Mouse (Mus musculus): Measurements from ENCODE around the gene Atxn1.

Gene Atxn1

DNA sequence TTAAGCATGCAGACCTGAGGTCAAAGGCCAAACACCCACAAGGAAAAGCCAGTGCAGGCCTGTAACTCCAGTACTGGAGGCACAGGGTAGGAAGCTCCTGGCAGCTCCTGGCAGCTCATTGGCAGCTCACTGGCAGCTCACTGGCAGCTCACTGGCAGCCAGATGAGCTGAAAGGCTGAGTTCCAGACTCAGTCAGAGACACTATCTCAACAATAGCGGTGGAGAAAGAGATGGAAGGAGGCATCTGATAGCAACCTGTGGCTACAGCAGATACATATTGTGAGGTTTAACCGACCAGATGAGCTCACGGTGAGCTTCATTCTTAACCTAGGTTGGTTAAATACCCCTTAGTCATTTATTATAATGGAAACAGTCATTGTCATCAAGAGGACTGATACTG lies 328.4 kb downstream of the Atxn1 start:
- DNase-seq (ENCODE audit: low read depth, low spot score): no peak

DNA sequence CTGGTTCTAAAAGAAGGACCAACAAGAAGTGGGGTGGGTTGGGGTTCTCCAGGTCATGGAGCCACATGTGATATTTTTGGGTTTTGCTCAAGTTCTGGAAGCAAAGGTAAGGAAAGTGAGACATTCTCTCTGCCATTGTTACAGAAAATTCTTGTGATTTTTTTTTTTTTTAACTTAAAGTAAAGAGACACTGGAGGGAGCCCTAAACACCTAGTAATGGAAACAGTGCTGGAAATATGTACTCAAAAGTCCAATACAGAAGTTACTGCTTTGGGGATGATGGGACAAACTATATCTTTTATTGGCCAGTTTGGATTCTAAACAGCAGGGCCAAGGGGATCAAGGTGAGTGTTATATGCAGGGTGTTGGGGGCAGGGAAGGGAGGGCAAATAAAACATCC lies 330.9 kb downstream of the Atxn1 start:
- DNase-seq (ENCODE audit: low read depth, low spot score): no peak

DNA sequence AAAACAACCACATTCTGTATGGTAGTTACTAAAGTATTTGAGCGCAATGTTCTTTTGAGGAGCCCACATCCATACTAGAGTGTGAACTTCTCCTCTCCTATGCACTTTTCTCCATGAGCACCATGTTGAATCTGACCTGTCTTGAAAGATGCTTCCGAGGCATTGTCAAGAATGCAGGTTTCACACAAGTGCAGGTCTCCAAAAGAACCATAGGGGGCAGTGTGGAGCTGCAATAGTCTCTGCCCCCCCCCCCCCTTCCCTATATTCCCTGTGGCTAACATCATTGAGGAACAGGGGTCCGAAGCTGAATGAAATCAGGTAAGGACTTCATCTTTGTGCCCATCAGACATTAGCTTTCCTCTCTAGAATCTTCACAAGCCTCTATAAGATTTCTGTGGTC lies 332.7 kb downstream of the Atxn1 start:
- DNase-seq (ENCODE audit: low read depth, low spot score): peak; percentile 10

DNA sequence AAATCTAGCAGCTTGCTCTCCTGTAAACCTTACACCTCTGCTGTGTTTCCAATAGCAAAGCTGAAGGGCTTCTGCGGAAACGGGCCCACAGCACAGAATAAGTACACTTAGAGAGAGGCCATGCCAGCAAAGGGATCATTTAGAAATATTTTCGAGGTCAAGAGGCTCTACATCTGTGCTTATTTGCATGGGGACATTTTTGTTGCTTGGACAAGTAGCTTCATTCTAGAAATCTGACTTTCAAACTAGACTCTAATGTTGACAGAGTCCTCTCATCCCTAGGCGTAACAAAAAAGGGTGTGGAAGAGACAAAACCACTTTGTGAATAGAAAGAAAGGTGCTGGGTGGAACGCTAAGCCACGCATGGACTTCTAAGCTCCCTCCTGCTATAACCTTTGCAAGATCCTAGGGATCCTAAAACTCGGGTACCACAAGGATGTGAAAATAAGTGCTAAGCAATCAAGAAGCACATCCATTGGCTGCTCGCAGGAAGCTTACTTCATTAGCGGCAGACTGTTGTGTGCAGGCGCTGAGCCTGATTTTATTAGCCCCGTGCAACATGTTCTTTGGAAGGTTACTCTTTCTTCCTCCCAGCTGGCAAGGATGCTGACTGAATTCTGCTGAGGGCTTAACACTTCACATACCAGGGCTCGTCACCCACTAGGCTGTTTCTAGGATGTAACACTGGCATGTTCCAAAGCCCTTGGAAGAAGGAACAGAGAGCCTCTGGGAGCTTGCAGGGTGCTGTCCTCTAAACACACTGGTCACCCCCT lies 334.1 kb downstream of the Atxn1 start:
- no peak for DNase-seq (ENCODE audit: low read depth, low spot score)

DNA sequence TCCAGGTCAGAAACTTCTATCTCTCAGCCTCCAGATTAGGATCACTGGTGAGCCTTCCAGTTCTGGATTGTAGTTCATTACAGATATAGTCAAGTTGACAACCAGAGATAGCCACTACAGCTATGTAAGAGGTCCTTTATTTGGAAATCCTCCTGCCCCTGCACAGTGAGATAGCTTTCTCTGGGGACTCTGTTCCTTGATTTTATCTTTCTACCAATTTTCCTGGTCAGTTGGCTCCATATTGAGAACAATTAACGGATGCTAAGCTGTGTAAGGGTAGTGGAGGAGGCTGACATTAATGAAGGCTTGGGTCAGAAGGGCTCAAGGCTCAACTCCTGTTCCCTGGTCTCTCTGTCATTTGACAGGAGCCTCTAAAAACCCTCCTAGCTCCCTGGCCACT lies 335.1 kb downstream of the Atxn1 start:
- DNase-seq (ENCODE audit: low read depth, low spot score): no peak

DNA sequence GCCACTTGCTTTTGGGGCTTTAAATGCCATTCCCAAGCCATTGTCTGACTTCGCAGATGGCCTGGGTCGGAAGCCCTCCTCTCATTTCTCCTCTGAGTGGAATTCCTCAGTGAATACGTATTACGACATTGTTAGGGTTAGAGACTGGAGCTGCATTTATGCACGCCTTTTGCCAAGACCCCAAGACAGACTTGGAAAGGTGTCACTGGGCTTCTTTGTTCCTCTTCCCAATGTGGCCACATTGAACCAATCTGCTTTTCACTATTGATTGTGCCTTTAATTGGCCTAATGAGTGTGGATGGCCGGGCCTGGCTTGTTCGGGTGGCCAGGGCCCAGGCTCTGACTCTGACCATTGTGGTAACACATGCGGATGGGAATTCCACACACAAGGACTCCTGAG lies 336.5 kb downstream of the Atxn1 start:
- DNase-seq (ENCODE audit: low read depth, low spot score): no peak

DNA sequence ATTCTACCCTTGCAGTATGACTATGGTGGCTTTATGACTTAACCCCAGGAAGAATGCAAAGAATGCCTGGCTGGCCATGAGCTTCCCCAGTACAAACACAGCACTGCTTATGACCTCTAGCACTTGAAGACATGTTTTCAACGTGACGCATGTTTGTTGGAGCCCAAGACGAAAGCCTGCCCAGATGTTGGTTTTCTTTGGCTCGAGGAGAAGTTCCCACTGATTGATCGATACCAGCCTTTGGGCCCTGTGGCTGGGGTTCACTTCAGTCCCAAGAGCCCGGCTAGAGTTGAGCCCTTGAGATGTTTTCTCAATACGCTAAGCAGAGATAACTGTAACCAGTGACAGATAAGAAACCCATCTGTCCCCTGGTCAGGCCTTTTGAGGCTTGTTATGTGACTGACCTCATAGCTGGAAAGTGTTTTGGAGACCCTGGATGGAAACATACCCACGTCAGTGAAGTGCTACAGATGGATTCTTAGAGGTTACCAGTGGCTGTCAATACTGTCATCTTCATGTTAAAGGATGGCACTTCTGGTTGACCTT lies 337.5 kb downstream of the Atxn1 start:
- no peak for DNase-seq (ENCODE audit: low read depth, low spot score)

DNA sequence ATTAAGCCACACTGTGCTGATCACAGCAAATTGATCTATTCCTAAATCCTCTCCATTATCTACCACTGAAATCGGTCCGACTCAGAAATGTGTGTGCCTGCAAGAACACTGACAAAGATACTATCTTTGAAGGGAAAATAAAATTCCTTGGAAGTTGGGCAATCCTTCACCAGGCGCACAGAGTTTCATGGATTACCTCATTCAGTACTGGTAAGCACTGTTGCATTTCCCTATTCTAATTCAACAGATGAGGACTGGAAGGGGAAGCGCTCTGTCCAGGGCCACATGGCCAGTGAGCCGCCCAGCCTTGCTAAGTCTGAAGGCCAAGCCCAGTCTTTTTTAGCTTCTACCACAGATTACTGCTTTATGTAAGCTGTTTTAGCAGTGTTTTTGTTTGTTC lies 339.1 kb downstream of the Atxn1 start:
- no peak for DNase-seq (ENCODE audit: low read depth, low spot score)

DNA sequence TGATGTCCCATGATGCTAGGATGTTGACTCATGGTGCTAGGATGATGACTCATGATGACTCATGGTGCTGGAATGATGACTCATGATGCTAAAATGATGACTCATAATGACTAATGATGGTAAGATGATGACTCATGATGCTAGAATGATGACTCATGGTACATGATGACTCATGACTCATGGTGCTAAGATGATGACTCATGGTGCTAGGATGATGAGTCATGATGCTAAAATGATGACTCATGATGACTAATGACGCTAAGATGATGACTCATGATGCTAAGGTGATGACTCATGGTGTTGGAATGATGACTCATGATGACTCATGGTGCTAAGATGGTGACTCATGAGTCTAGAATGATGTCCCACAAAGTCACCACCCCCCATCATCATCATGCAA lies 341.0 kb downstream of the Atxn1 start:
- DNase-seq (ENCODE audit: low read depth, low spot score): no peak

DNA sequence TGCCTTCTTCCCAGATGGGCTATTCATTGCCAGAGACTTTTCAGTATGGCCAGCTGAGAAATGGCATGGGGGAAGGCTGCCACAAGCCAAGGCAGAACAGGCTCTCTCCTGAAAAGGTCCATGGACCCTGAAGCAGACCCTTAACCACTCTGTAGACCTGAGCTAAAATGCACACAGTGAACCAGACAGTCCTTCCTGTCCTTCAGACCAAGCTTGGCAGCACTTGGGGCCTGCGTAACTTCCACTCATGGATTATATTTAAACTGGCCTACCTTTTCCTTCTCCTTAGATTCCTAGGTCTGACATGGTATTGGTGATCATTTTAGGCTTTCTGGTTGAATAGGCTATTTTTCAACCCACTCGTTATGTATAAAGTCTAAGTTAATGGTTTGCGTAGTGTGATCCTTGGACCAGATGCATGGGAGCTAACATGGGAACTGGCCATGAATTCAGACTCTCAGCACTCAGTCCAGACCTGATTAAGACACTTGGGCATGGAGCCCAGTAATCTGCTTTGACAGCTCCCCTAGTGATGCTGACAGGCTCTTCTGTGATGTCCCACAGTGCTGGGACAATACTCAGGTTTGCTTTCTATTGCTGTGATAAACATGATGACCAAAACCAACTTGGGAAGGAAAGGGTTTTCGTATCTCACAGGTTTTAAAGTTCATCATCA lies 341.8 kb downstream of the Atxn1 start:
- no peak for DNase-seq (ENCODE audit: low read depth, low spot score)

DNA sequence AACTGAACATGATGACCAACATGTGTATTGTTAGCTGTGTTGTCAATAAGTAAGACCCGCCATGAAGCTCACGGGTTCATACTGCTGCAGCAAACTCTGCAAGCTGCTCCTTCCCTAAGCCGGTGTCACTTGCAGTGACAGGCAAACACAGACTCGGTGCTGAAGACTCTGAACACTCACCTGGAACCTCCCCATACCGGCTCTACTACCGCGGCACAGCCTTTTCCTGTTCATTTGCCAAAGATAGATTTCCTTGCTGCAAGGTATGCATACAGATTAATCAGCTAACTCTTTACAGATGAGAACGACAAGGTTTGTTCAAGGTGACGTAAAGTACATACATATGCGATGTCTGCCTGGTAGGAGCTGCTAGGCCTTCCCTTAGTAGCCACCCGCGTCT lies 344.1 kb downstream of the Atxn1 start:
- no peak for DNase-seq (ENCODE audit: low read depth, low spot score)

DNA sequence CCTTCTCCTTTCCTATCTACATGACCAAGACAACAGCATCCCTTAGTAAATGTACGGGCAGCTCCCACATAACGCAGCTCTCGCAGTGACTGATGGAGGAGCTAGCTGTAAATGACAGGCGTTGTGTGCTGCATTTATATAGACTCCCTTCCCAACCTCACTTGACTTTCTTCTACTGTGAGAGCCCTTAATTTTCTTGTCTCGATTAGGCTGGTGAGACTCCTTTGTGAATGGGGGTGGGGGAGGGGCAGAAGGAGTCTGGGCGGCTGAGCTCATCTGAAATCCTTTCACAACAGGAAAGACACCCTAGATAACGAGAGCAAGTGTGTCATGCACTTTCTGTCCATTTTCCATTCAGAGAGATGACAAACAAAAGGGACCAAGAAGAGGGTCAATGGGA lies 344.5 kb downstream of the Atxn1 start:
- DNase-seq (ENCODE audit: low read depth, low spot score): no peak

DNA sequence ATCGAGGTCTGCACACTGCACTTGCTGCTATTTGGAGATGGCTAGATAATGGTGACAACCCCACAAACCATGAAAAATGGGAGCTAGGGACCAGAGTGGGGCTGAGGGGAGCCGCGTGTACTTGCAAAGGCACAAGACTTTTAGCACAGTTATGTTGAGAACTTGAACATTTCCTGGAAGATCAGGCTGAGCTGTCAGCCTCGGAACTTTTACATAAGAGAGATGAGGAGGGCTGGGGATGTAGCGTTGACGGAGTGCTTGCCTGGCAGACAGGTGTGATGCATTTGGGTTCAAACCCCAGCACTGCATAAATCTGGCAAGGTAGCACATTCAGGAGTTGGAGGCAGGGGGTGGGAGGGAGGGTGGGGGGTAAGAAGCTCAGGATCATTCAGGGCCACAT lies 346.8 kb downstream of the Atxn1 start:
- DNase-seq (ENCODE audit: low read depth, low spot score): no peak

DNA sequence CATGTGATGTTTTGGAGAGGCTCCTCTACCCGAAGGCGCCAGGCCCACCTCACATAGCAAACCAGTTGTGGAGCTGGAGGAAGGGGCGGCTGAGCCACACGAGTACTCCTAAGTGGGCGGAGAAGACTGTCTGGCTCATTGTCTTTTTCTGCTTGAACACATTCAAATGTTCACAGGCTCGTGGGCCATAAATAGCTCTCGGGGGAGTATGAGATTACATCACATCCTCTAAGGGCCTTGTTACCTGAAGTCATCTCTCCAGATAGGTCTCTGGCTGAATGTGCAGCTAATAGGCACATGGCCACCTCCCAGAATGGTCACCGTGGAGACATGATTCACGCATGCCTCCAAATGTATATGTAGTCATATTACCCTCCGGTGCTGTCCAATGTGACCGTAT lies 350.0 kb downstream of the Atxn1 start:
- no peak for DNase-seq (ENCODE audit: low read depth, low spot score)

DNA sequence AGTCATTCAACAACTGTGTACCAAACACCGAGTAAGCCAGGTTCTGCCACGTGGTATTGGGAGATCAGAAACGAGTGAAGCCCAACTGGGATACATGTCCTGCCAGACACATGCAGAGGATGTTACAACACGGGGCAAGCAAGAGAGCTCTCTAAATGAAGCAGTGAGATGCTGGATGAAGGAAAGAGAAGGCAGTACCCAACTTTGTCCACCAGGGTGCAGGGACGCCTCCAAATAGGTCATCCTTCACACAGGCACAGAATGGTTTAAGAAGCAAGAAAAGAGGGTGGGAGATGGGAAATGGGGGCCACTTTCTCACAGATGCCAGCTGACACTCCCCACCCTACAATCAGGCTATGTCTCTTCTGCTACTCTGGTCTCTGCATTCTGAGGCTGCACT lies 351.5 kb downstream of the Atxn1 start:
- peak; percentile 52 for DNase-seq (ENCODE audit: low read depth, low spot score)

DNA sequence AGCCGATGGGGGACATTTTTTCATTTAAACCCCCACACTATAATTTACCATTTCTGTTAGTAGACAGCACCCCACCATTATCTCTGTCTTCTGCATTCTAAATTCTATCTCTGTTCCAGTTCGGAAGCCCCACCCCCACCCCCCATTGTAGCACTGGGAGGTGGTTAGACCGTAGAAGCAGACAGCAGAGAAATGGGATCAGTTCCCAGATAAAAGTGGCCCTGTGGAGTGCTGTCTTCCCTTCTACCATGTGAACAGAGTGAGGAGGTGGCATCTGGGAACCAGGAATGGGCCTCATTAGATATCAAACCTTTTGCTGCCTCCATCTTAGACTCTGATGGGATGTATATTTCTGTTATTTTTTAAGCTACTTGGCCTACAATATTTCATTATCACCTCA lies 353.3 kb downstream of the Atxn1 start:
- no peak for DNase-seq (ENCODE audit: low read depth, low spot score)

DNA sequence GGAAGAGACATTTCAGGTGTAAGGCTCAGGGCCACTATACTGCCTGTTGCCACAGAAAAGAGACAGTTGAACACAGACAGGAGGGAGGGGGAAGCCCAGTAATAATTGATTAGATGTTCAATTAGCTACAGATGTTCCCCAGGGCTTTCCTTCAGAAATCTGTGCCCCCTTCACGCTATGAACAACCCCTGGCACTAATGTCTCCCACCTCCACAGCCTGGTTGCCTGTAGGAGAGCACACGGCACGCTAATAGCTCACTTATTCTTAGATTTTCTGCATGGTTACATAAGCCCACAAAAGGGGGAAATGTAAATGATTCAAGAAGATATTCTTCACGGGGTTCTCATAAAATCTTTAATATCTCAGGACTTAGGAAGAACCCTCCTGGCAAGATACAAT lies 355.3 kb downstream of the Atxn1 start:
- DNase-seq (ENCODE audit: low read depth, low spot score): no peak

DNA sequence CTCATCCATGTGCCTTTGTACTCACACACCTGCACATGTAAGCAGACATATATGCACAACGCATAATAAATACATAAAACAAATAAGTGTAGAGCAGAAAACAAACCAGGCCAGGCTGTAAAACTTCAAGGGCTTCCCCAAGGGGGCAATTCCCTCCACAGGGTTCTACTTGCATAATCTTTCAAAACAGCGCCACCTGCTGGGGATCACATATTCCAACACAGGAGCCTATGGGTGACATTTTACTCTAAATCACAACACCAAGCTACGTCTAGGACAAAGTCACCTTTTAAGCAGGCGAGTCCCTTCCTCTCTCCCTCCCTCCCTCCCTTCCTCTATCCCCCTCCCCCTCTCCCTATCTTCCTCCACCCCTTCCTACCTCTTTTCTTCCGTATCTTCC lies 356.2 kb downstream of the Atxn1 start:
- DNase-seq (ENCODE audit: low read depth, low spot score): peak; percentile 25

DNA sequence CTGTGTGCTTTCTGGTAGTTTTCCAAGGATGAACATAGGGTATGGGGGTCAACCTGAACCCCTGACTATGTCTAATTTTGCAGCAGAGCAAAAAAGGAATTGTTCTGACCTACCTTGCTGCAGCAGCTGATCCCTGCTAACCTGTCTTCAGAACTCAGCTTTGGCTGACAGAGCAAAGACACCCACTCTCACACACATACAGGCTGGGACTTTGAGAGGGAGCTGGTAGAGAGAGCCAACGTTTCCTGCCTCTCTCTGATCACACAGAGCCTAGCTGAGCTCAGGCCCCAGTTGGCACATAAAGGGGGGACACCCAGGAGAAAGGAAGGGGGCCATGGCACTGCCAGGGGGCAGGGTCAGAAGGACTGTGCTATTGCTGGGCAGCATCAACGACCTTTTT lies 356.9 kb downstream of the Atxn1 start:
- DNase-seq (ENCODE audit: low read depth, low spot score): no peak

DNA sequence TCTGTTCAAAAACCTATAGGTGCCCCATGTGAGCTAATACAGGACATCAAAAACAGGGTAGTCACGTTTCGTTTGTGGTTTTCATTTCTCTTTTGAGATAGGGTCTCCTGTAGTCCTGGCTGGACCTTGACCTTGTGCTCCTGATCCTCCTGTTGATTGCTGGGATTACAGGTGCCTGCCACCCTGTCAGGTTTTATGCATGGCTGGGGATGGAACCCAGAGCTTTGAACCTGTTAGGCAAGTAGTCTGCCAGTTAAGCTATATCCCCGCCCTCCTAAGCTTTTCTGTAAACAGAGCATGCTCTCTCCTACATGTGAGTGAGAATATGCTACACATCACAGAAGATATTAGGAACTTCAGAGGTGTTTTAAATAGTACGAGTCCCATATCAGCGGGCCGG lies 361.2 kb downstream of the Atxn1 start:
- DNase-seq (ENCODE audit: low read depth, low spot score): no peak

DNA sequence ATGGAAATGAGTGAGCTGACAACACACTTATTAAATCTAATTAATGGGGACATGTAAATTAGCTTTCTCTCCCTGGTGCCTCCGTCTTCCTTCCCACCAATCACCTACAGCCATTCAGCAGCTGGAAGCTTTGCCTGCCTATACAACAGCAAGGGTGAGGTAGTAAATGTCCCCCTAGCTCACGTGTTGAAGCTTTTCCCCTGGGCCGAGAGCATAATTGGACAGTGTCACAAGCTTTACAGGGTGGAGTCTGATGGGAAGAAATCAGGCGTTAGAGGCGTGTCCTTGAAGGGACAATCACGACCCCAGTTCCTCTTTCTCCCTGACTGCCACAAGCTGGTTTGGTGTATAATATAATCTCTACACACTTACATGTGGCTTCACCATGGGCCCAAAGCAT lies 364.4 kb downstream of the Atxn1 start:
- DNase-seq (ENCODE audit: low read depth, low spot score): no peak

DNA sequence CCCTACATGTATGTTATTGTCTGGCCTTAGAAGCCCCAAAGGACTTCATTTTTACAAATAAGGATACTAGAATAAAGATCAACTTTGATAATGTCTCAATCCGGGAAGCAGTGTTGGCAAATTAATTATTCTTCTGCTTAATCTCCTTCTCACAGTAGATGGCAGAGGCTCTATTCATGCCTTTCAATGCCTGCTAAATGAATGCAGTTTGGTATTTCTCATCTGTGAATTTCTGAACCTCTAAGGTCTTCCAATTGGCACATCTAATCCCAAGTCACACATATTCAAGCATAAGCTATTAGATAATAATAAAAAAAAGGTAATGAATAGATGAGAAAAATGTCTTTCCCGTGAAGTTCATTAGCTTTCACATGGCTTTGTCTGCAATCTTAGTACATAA lies 365.0 kb downstream of the Atxn1 start:
- DNase-seq (ENCODE audit: low read depth, low spot score): no peak

DNA sequence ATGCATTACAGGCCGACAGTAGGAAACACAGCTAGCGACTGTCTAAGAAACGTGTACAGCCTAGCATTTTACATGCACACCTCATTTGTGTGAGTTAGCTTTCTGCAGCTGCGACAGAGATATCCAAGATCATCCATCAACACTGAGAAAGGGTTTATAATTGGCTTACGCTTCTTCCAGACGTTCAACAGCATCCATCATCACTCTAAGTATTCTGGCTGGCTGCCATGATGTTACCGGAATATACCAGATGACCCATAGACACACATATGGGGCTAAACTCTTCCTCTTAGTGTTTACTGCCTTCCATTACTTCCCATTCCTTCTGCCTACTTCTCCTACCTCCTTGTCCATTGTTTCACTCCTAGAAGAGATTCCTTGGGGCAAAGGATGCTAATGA lies 369.4 kb downstream of the Atxn1 start:
- no peak for DNase-seq (ENCODE audit: low read depth, low spot score)
